Mouse (Mus musculus) midbrain, embryonic 10.5 days (tissue): ENCODE measurements at regions not wholly inside any gene's neighbourhood (a gene's known extent, or its start where the extent isn't known, plus 50 kb on each side); places are given as distances from the start of the nearest gene placed in this dataset.
"Not testable (repeated sequence)": the region's sequence is repeated elsewhere in the genome, so short reads cannot be mapped to it uniquely, and the experiment has no call there.

Source experiments
- DNase-seq: peaks from one replicate; pipeline ENCODE4 v3.0.0-alpha.2; 2017; ENCODE audit warnings: low spot score
- H3K27ac ChIP-seq: fragments of 300-500 bp; sonication (generic); replicated peaks from 2 replicates; pipeline ENCODE4 v1.5.1; 2016; ENCODE audit warnings: mild to moderate bottlenecking
- H3K27me3 ChIP-seq: fragments of 300-500 bp; sonication (generic); 2 replicates; pipeline ENCODE4 v1.6.1; 2016; ENCODE audit warnings: low read depth, mild to moderate bottlenecking; ENCODE audit not compliant: poor library complexity, severe bottlenecking
- H3K36me3 ChIP-seq: fragments of 300-500 bp; sonication (generic); 2 replicates; pipeline ENCODE4 v1.6.1; 2016; ENCODE audit warnings: mild to moderate bottlenecking, moderate library complexity
- H3K4me1 ChIP-seq: fragments of 300-500 bp; sonication (generic); 2 replicates; pipeline ENCODE4 v1.6.1; 2016
- H3K4me3 ChIP-seq: fragments of 300-500 bp; sonication (generic); 2 replicates; pipeline ENCODE4 v1.5.1; 2016; ENCODE audit warnings: mild to moderate bottlenecking, moderate library complexity
- H3K9me3 ChIP-seq: fragments of 300-500 bp; sonication (generic); replicated peaks from 2 replicates; pipeline ENCODE4 v1.6.1; 2016; ENCODE audit warnings: mild to moderate bottlenecking
- WGBS: fragments of 180-500 bp; shearing (Covaris S2); methylation state at CpG from one replicate; pipeline ENCODE4 v1.1.7; 2016; 5-methylcytosine and 5-hydroxymethylcytosine counted together

GRCm38 (mm10) chr1:64412481-64413180 is 119.8 kb upstream of the Creb1 start:
- no peaks in the 10 kb centered on the region for H3K9me3 ChIP-seq
- H3K36me3 ChIP-seq = no peaks in the 10 kb centered on the region
- no peak overlapping the region for H3K27ac ChIP-seq
- no peak overlapping the region for H3K4me3 ChIP-seq
- H3K4me1 ChIP-seq = no peaks in the 10 kb centered on the region
- WGBS = 87% methylated on average over 10 of the region's 10 CpGs
- DNase-seq = no peak
- H3K27me3 ChIP-seq = no peaks in the 10 kb centered on the region

GRCm38 (mm10) chr1:64411851-64412480 is 120.5 kb upstream of the Creb1 start:
- no peak for DNase-seq
- Histone ChIP-seq H3K4me1 (no peaks in the 10 kb centered on the region), H3K9me3 (no peaks in the 10 kb centered on the region), H3K4me3 (no peak overlapping the region), H3K27ac (no peak overlapping the region), H3K36me3 (no peaks in the 10 kb centered on the region), H3K27me3 (no peaks in the 10 kb centered on the region)
- 91% methylated on average over 4 of the region's 4 CpGs for WGBS

GRCm38 (mm10) chr1:64408807-64409582 is 123.5 kb upstream of the Creb1 start:
- no peak overlapping the region for H3K4me3 ChIP-seq

GRCm38 (mm10) chr1:64391525-64391924 is 140.9 kb upstream of the Creb1 start:
- no peaks in the 10 kb centered on the region for H3K9me3 ChIP-seq
- WGBS = 92% methylated on average over 8 of the region's 8 CpGs
- H3K4me1 ChIP-seq = no peaks in the 10 kb centered on the region
- no peak overlapping the region for H3K27ac ChIP-seq
- no peaks in the 10 kb centered on the region for H3K36me3 ChIP-seq
- no peak for DNase-seq
- H3K27me3 ChIP-seq = no peaks in the 10 kb centered on the region
- H3K4me3 ChIP-seq = no peak overlapping the region

More at GRCm38 (mm10) chr1:64408807-64409582, 123.5 kb upstream of the Creb1 start:
- no peak for DNase-seq
- Histone ChIP-seq H3K9me3 (no peaks in the 10 kb centered on the region), H3K4me1 (no peaks in the 10 kb centered on the region), H3K27me3 (no peaks in the 10 kb centered on the region), H3K36me3 (no peaks in the 10 kb centered on the region), H3K27ac (no peak overlapping the region)
- 84% methylated on average over 4 of the region's 4 CpGs for WGBS

- Histone ChIP-seq H3K27me3 (no peaks in the 10 kb centered on the region), H3K4me1 (peaks cover 26% of the 10 kb centered on the region), H3K36me3 (no peaks in the 10 kb centered on the region), H3K27ac (peak overlapping the region; percentile 57), H3K4me3 (no peak overlapping the region), H3K9me3 (0 out of 2 replicates have a peak, but pooled peaks cover 3% of the 10 kb centered on the region)
- DNase-seq = peak; percentile 68
- WGBS = 41% methylated on average over 6 of the region's 6 CpGs
These were observed 151.2 kb upstream of the Creb1 start for GRCm38 (mm10) chr1:64381264-64381663.

GRCm38 (mm10) chr1:64376426-64376825 is 156.0 kb upstream of the Creb1 start:
- not testable (repeated sequence) for H3K9me3 ChIP-seq, H3K27ac ChIP-seq, DNase-seq, H3K36me3 ChIP-seq, H3K4me3 ChIP-seq, H3K27me3 ChIP-seq
- H3K4me1 ChIP-seq = peaks cover 19% of the 10 kb centered on the region
- 88% methylated on average over 1 of the region's 1 CpGs for WGBS

- no peaks in the 10 kb centered on the region for H3K36me3 ChIP-seq
- 78% methylated on average over 13 of the region's 13 CpGs for WGBS
- no peaks in the 10 kb centered on the region for H3K4me1 ChIP-seq
- H3K27me3 ChIP-seq = no peaks in the 10 kb centered on the region
- H3K4me3 ChIP-seq = no peak overlapping the region
- DNase-seq = no peak
- H3K27ac ChIP-seq = no peak overlapping the region
- peaks cover 6% of the 10 kb centered on the region for H3K9me3 ChIP-seq
These were observed 158.0 kb upstream of the Creb1 start for GRCm38 (mm10) chr1:64374286-64375071.

- no peaks in the 10 kb centered on the region for H3K4me1 ChIP-seq
- no peak overlapping the region for H3K27ac ChIP-seq
- H3K4me3 ChIP-seq = no peak overlapping the region
- H3K27me3 ChIP-seq = no peaks in the 10 kb centered on the region
- DNase-seq = no peak
- 77% methylated on average over 1 of the region's 1 CpGs for WGBS
- H3K9me3 ChIP-seq = no peaks in the 10 kb centered on the region
- no peaks in the 10 kb centered on the region for H3K36me3 ChIP-seq
These were observed 168.3 kb upstream of the Creb1 start for GRCm38 (mm10) chr1:64364095-64364494.

- Histone ChIP-seq H3K4me3 (no peak overlapping the region), H3K27ac (no peak overlapping the region), H3K36me3 (no peaks in the 10 kb centered on the region), H3K27me3 (no peaks in the 10 kb centered on the region), H3K9me3 (no peaks in the 10 kb centered on the region), H3K4me1 (no peaks in the 10 kb centered on the region)
- WGBS = 86% methylated on average over 4 of the region's 4 CpGs
- no peak for DNase-seq
These were observed 170.3 kb upstream of the Creb1 start for GRCm38 (mm10) chr1:64361959-64362638.

GRCm38 (mm10) chr1:64343268-64343667 is 189.2 kb upstream of the Creb1 start:
- Histone ChIP-seq H3K4me3 (no peak overlapping the region), H3K36me3 (no peaks in the 10 kb centered on the region), H3K27me3 (no peaks in the 10 kb centered on the region), H3K9me3 (no peaks in the 10 kb centered on the region), H3K4me1 (peaks cover 30% of the 10 kb centered on the region), H3K27ac (no peak overlapping the region)
- WGBS = 74% methylated on average over 3 of the region's 3 CpGs
- DNase-seq = no peak

GRCm38 (mm10) chr1:64341596-64341995 is 190.8 kb upstream of the Creb1 start:
- no peak for DNase-seq
- H3K9me3 ChIP-seq = no peaks in the 10 kb centered on the region
- no peaks in the 10 kb centered on the region for H3K36me3 ChIP-seq
- H3K27me3 ChIP-seq = no peaks in the 10 kb centered on the region
- 96% methylated on average over 6 of the region's 6 CpGs for WGBS
- H3K4me1 ChIP-seq = peaks cover 42% of the 10 kb centered on the region
- H3K4me3 ChIP-seq = no peak overlapping the region
- H3K27ac ChIP-seq = no peak overlapping the region

- DNase-seq = peak; percentile 17
- Histone ChIP-seq H3K27ac (peak overlapping the region; percentile 49; the same call in 1 of the 2 replicates), H3K4me3 (no peak overlapping the region), H3K27me3 (no peaks in the 10 kb centered on the region), H3K9me3 (no peaks in the 10 kb centered on the region), H3K4me1 (peaks cover 30% of the 10 kb centered on the region), H3K36me3 (no peaks in the 10 kb centered on the region)
- 29% methylated on average over 9 of the region's 9 CpGs for WGBS
These were observed 193.9 kb upstream of the Creb1 start for GRCm38 (mm10) chr1:64338575-64338961.
